Comparison of ENCODE assay signal across 10 mouse cellular contexts in genomic region chr2:168740496-168740895, GRCm38 (mm10). TPM values are rescaled to one million over a fixed set of nuclear protein-coding genes. Genes with fewer than 3 reads are reported as not detected.
A peak's percentile ranks its signal among the peaks of the same experiment; 100 is the strongest.
DNase-seq lines count a peak whose midpoint lies in the region; ATAC-seq lines count a peak whose summit lies in the region.
"Had no signal": no experiment of that assay in that cellular context is flagged by ENCODE, and none has a peak within 500 bp of the region (broad histone marks: within the 10 kb centered on the region; RNA-seq: fewer than 3 reads in every experiment).

No protein-coding gene starts in this region.

- H3K4me3 ChIP-seq in heart, embryonic 13.5 days, result 0 out of 2 replicates have a peak overlapping the region, but pooled peaks have one; percentile 91
- peak overlapping the region; percentile 98 for H3K4me3 ChIP-seq in brown adipose tissue, adult 24 weeks (ENCODE audit: insufficient read depth, low read depth, low read length)
- H3K4me3 ChIP-seq in hindbrain, embryonic 13.5 days, result peak overlapping the region; percentile 92
- peak overlapping the region; percentile 84; the same call in 1 of the 2 replicates for H3K4me3 ChIP-seq in midbrain, embryonic 11.5 days (ENCODE audit: low read depth, low read length)

- H3K36me3 ChIP-seq in heart, embryonic 13.5 days, result no peaks in the 10 kb centered on the region
- H3K36me3 ChIP-seq in hindbrain, embryonic 13.5 days, result no peaks in the 10 kb centered on the region; the same call in 1 of the 2 replicates
- no peaks in the 10 kb centered on the region for H3K36me3 ChIP-seq in midbrain, embryonic 11.5 days (ENCODE audit: control insufficient read depth, insufficient read depth, low read length)

- no peaks in the 10 kb centered on the region for H3K9me3 ChIP-seq in heart, embryonic 13.5 days
- H3K9me3 ChIP-seq in hindbrain, embryonic 13.5 days, result no peaks in the 10 kb centered on the region
- H3K9me3 ChIP-seq in midbrain, embryonic 11.5 days (ENCODE audit: control insufficient read depth, low read length), result no peaks in the 10 kb centered on the region

- no peak for DNase-seq in heart, postnatal 10 days
- DNase-seq in midbrain, embryonic 11.5 days (ENCODE audit: low spot score, missing footprints), result no peak
- no peak for DNase-seq in gastrocnemius, postnatal 10 days
- DNase-seq in urinary bladder, postnatal 14 days (ENCODE audit: low spot score), result no peak
- no peak for DNase-seq in layer of hippocampus, adult 18-20 months (ENCODE audit: low spot score in 2 of 2)

- peak overlapping the region; percentile 76 for H3K4me2 ChIP-seq in heart, embryonic 13.5 days
- H3K4me2 ChIP-seq in hindbrain, embryonic 13.5 days, result peak overlapping the region; percentile 60
- H3K4me2 ChIP-seq in midbrain, embryonic 11.5 days, result peak overlapping the region; percentile 71

- H3K4me1 ChIP-seq in heart, embryonic 13.5 days, result no peaks in the 10 kb centered on the region
- peaks cover 6% of the 10 kb centered on the region; the same call in 1 of the 2 replicates for H3K4me1 ChIP-seq in brown adipose tissue, adult 24 weeks (ENCODE audit: control insufficient read depth, insufficient read depth, insufficient read length, low read length)
- H3K4me1 ChIP-seq in hindbrain, embryonic 13.5 days (replicated peaks), result peaks cover 11% of the 10 kb centered on the region
- peaks cover 2% of the 10 kb centered on the region; the same call in 1 of the 2 replicates for H3K4me1 ChIP-seq in midbrain, embryonic 11.5 days (ENCODE audit: control insufficient read depth, insufficient read depth, low read length)

- no peak overlapping the region for H3K27ac ChIP-seq in heart, embryonic 13.5 days (replicated peaks)
- peak overlapping the region; percentile 85; the same call in 1 of the 2 replicates for H3K27ac ChIP-seq in brown adipose tissue, adult 24 weeks (replicated peaks; ENCODE audit: low read depth, low read length)
- peak overlapping the region; percentile 97 for H3K27ac ChIP-seq in hindbrain, embryonic 13.5 days
- H3K27ac ChIP-seq in midbrain, embryonic 11.5 days (ENCODE audit: low read depth, low read length), result no peak overlapping the region
- H3K27ac ChIP-seq: macrophage had no signal

- WGBS in heart, embryonic 13.5 days, result 82% methylated on average over 10 of the region's 10 CpGs
- WGBS in hindbrain, embryonic 13.5 days, result 85% methylated on average over 10 of the region's 10 CpGs
- 89% methylated on average over 10 of the region's 10 CpGs for WGBS in midbrain, embryonic 11.5 days

- ATAC-seq in heart, embryonic 13.5 days (ENCODE audit: extremely low read depth, insufficient number of reproducible peaks, low FRiP score, low TSS enrichment), result no peak
- ATAC-seq in hindbrain, embryonic 13.5 days (ENCODE audit: low FRiP score), result no peak
- no peak for ATAC-seq in midbrain, embryonic 11.5 days (ENCODE audit: low FRiP score)

- intact Hi-C loops in heart, postnatal 10 days (cut with DNase I), result loop anchor here (10.0 kb wide), 1 partner anchor 276 kb away; no protein-coding TSS in a partner anchor

- no peak overlapping the region for H3K9ac ChIP-seq in heart, embryonic 13.5 days
- peak overlapping the region; percentile 96 for H3K9ac ChIP-seq in hindbrain, embryonic 13.5 days
- H3K9ac ChIP-seq in midbrain, embryonic 11.5 days (ENCODE audit: low read length), result no peak overlapping the region

- H3K27me3 ChIP-seq in heart, embryonic 13.5 days (replicated peaks), result no peaks in the 10 kb centered on the region
- H3K27me3 ChIP-seq in hindbrain, embryonic 13.5 days, result 0 out of 2 replicates have a peak, but pooled peaks cover 3% of the 10 kb centered on the region
- no peaks in the 10 kb centered on the region for H3K27me3 ChIP-seq in midbrain, embryonic 11.5 days (ENCODE audit: control insufficient read depth, insufficient read depth, low read length)

RNA-seq across cellular contexts. Expression of gene Atp9a, which starts 1.7 kb away (rescaled TPM):
- polyA plus RNA-seq in heart, embryonic 13.5 days (2015; fragmentation: Nextera tagmentation; extraction: Ambion mirVana), result 11.5 and 13.1 TPM in 2 replicates
- total RNA-seq in heart, postnatal 10 days (2021), result 10 to 100 TPM; 64.0 TPM
- 49.7 and 51.4 TPM in 2 replicates for polyA plus RNA-seq in brown adipose tissue, adult 24 weeks (2012; ENCODE audit: insufficient read depth, insufficient read length, missing spikeins)
- polyA plus RNA-seq in hindbrain, embryonic 13.5 days (2015; fragmentation: Nextera tagmentation; extraction: Ambion mirVana), result 60.4 and 65.2 TPM in 2 replicates
- polyA plus RNA-seq in midbrain, embryonic 11.5 days (2014; fragmentation: Nextera tagmentation; extraction: Ambion mirVana), result 14.6 and 16.8 TPM in 2 replicates
- total RNA-seq in gastrocnemius, postnatal 10 days (2021), result 10 to 100 TPM; 24.2 to 30.9 TPM
- total RNA-seq in layer of hippocampus, adult 18-20 months (2021), result 100 to 1,000 TPM; 366 to 370 TPM

RNA-seq across cellular contexts. Expression of gene Sall4, which starts 27.2 kb away (rescaled TPM):
- polyA plus RNA-seq in heart, embryonic 13.5 days (2015; fragmentation: Nextera tagmentation; extraction: Ambion mirVana), result 1.1 and 1.5 TPM in 2 replicates
- 1 to 10 TPM; 1.7 to 2.3 TPM for total RNA-seq in heart, postnatal 10 days (2021)
- polyA plus RNA-seq in brown adipose tissue, adult 24 weeks (2012; ENCODE audit: insufficient read depth, insufficient read length, missing spikeins), result not detected in 2 replicates
- 0.91 and 1.1 TPM in 2 replicates for polyA plus RNA-seq in hindbrain, embryonic 13.5 days (2015; fragmentation: Nextera tagmentation; extraction: Ambion mirVana)
- polyA plus RNA-seq in midbrain, embryonic 11.5 days (2014; fragmentation: Nextera tagmentation; extraction: Ambion mirVana), result 33.9 and 37.2 TPM in 2 replicates
- total RNA-seq in gastrocnemius, postnatal 10 days (2021), result under 1 TPM; 0.33 to 0.70 TPM
- total RNA-seq in layer of hippocampus, adult 18-20 months (2021), result 1 to 10 TPM in 1 of 2 experiments, under 1 TPM in 1; 0.96 to 1.2 TPM
- total RNA-seq: adrenal gland, adult 2 months had no signal
- polyA plus RNA-seq: macrophage had no signal

Comparison
In these comparisons a context has a peak if more than half of its experiments do, and no peak if none do; other contexts are left out.
1. H3K27ac ChIP-seq: peak in brown adipose tissue, adult 24 weeks (single experiment) and hindbrain, embryonic 13.5 days (single experiment); none in heart, embryonic 13.5 days (single experiment) and midbrain, embryonic 11.5 days (single experiment).
2. RNA of gene Sall4, which starts 27.2 kb away (polyA plus RNA-seq): 33.9 to 37.2 TPM in midbrain, embryonic 11.5 days; 1.1 to 1.5 TPM in heart, embryonic 13.5 days, 0.91 to 1.1 TPM in hindbrain, embryonic 13.5 days and not detected in brown adipose tissue, adult 24 weeks; every median in the first group is over 10 times any median in the second.
3. Peak in every context shown above with its lines, with median percentiles within 50 percentile points of each other: H3K4me2 ChIP-seq and H3K4me3 ChIP-seq.